Mouse (Mus musculus) erythroid progenitor cell, adult 5-6 weeks (primary cell): ENCODE measurements around the gene Gm20388. TPM values are rescaled to one million over a fixed set of nuclear protein-coding genes. Genes with fewer than 3 reads are reported as not detected.
"Not testable (repeated sequence)": the region's sequence is repeated elsewhere in the genome, so short reads cannot be mapped to it uniquely, and the experiment has no call there.

Experiments
- ATAC-seq: replicated peaks from 2 replicates; pipeline ENCODE4 v1.8.0; 2016; ENCODE audit warnings: moderate number of reproducible peaks, mild to moderate bottlenecking, moderate TSS enrichment, inconsistent platforms; ENCODE audit not compliant: poor library complexity, low FRiP score, severe bottlenecking
- total RNA-seq, 2 experiments: library from RNA; stranded (forward) in 1 of 2; stranded (reverse) in 1 of 2; fragments of 150-400 nt in 1 of 2; fragments of 186-747, 209-891 nt in 1 of 2; gene quantifications; 2 replicates each; pipeline versions ENCODE4 v1.2.3 to v1.2.4; 2015 to 2017; ENCODE audit warnings: low replicate concordance in 2 of 2

Gm20388 gene
- total RNA-seq, 2 experiments from 2014 or later = 4.2 TPM; not detected in 1

- no peak for ATAC-seq
These were observed 1223.5 kb downstream of the Gm20388 start for GRCm38 (mm10) chr8:121134102-121134501.

GRCm38 (mm10) chr8:121134512-121134911, 1223.9 kb downstream of the Gm20388 start:
- ATAC-seq = no peak

GRCm38 (mm10) chr8:121136856-121137255, 1226.2 kb downstream of the Gm20388 start:
- ATAC-seq = no peak

GRCm38 (mm10) chr8:121145457-121146134, 1235.0 kb downstream of the Gm20388 start:
- not testable (repeated sequence) for ATAC-seq

- no peak for ATAC-seq
These were observed 1238.0 kb downstream of the Gm20388 start for GRCm38 (mm10) chr8:121148573-121149083.

GRCm38 (mm10) chr8:121152394-121152793, 1241.8 kb downstream of the Gm20388 start:
- ATAC-seq = no peak

- ATAC-seq = no peak
These were observed 1246.4 kb downstream of the Gm20388 start for GRCm38 (mm10) chr8:121156990-121157491.

GRCm38 (mm10) chr8:121158812-121159211, 1248.2 kb downstream of the Gm20388 start:
- ATAC-seq = no peak

GRCm38 (mm10) chr8:121161437-121161836, 1250.8 kb downstream of the Gm20388 start:
- no peak for ATAC-seq

- ATAC-seq = no peak
These were observed 1251.8 kb downstream of the Gm20388 start for GRCm38 (mm10) chr8:121162413-121162812.

- ATAC-seq = no peak
These were observed 1252.5 kb downstream of the Gm20388 start for GRCm38 (mm10) chr8:121162906-121163695.

GRCm38 (mm10) chr8:121164017-121164469, 1253.4 kb downstream of the Gm20388 start:
- no peak for ATAC-seq

- ATAC-seq = no peak
These were observed 1257.4 kb downstream of the Gm20388 start for GRCm38 (mm10) chr8:121168033-121168432.

- ATAC-seq = no peak
These were observed 1259.5 kb downstream of the Gm20388 start for GRCm38 (mm10) chr8:121170116-121170515.

- ATAC-seq = no peak
These were observed 1260.2 kb downstream of the Gm20388 start for GRCm38 (mm10) chr8:121170626-121171552.

- ATAC-seq = no peak
These were observed 1261.9 kb downstream of the Gm20388 start for GRCm38 (mm10) chr8:121172567-121172966.

- ATAC-seq = no peak
These were observed 1263.5 kb downstream of the Gm20388 start for GRCm38 (mm10) chr8:121174178-121174577.

GRCm38 (mm10) chr8:121174721-121175539, 1264.3 kb downstream of the Gm20388 start:
- no peak for ATAC-seq
